Mouse (Mus musculus) liver, postnatal 0 days (tissue): ENCODE measurements around the gene Nde1. TPM values are rescaled to one million over a fixed set of nuclear protein-coding genes. Genes with fewer than 3 reads are reported as not detected.

ENCODE experiments used
- ATAC-seq: fragments of 200-750 bp; cut with Nextera tagmentation; 2 replicates; pipeline ENCODE4 v1.8.0; 2017; ENCODE audit warnings: mild to moderate bottlenecking, moderate library complexity
- DNase-seq: peaks from one replicate; pipeline ENCODE4 v3.0.0-alpha.2; 2016
- H3K27ac ChIP-seq: fragments of 300-500 bp; sonication (generic); 2 replicates; pipeline ENCODE4 v1.5.1; 2014; ENCODE audit warnings: antibody characterized with exemption, moderate library complexity, mild to moderate bottlenecking, low read depth
- H3K27me3 ChIP-seq: fragments of 300-500 bp; sonication (generic); 2 replicates; pipeline ENCODE4 v1.6.1; 2014; ENCODE audit warnings: low read length, control low read depth, mixed read lengths; ENCODE audit not compliant: insufficient read depth
- H3K36me3 ChIP-seq: fragments of 300-500 bp; sonication (generic); replicated peaks from 2 replicates; pipeline ENCODE4 v1.6.1; 2014; ENCODE audit warnings: mild to moderate bottlenecking, control low read depth, low read length, moderate library complexity, mixed read lengths; ENCODE audit not compliant: insufficient read depth
- H3K4me1 ChIP-seq: fragments of 300-500 bp; sonication (generic); 2 replicates; pipeline ENCODE4 v1.6.1; 2014; ENCODE audit warnings: antibody characterized with exemption, mild to moderate bottlenecking, control low read depth; ENCODE audit not compliant: insufficient read depth
- H3K4me2 ChIP-seq: fragments of 300-500 bp; sonication (generic); 2 replicates; pipeline ENCODE4 v1.6.1; 2014; ENCODE audit warnings: low read depth, mild to moderate bottlenecking, low read length, moderate library complexity, mixed read lengths
- H3K4me3 ChIP-seq: fragments of 300-500 bp; sonication (generic); 2 replicates; pipeline ENCODE4 v1.5.1; 2014; ENCODE audit warnings: low read depth, low read length
- H3K9ac ChIP-seq: fragments of 300-500 bp; sonication (generic); replicated peaks from 2 replicates; pipeline ENCODE4 v1.6.1; 2014; ENCODE audit warnings: mild to moderate bottlenecking, moderate library complexity
- H3K9me3 ChIP-seq: fragments of 300-500 bp; sonication (generic); 2 replicates; pipeline ENCODE4 v1.6.1; 2016; ENCODE audit warnings: mild to moderate bottlenecking, control low read depth, low read length, mixed read lengths
- CTCF ChIP-seq: sonication (generic); IDR thresholded peaks from 2 replicates; pipeline ENCODE4 v1.5.1; 2016; ENCODE audit warnings: antibody characterized with exemption, low read depth
- EP300 ChIP-seq: IDR thresholded peaks from 2 replicates; pipeline ENCODE4 v1.6.1; 2016; ENCODE audit warnings: antibody characterized with exemption, low read depth, mild to moderate bottlenecking
- WGBS: fragments of 180-500 bp; shearing (Covaris S2); extraction: QIAGEN DNeasy Blood & Tissue Kit; methylation state at CpG from one replicate; pipeline ENCODE4 v1.1.7; 2014; ENCODE audit not compliant: insufficient replicate concordance; 5-methylcytosine and 5-hydroxymethylcytosine counted together
- polyA plus RNA-seq: library from polyadenylated mRNA; unstranded; fragments of >200 nt; fragmentation: Nextera tagmentation; extraction: Ambion mirVana; gene quantifications from 2 replicates; pipeline ENCODE4 v1.2.1, GENCODE M21; 2015

Nde1 gene
- polyA plus RNA-seq, 1 experiment from 2014 or later = 28.1 TPM

GRCm38 (mm10) chr16:14178041-14178440, 15.0 kb downstream of the Nde1 start:
- WGBS = 49% methylated on average over 3 of the region's 3 CpGs
- ATAC-seq (peak; percentile 53; the same call in 1 of the 2 replicates), DNase-seq (no peak)
- no peak for TF ChIP-seq EP300
- no peak for TF ChIP-seq CTCF
- peak overlapping the region; percentile 82 for H3K27ac ChIP-seq
- H3K4me1 ChIP-seq = peaks cover 3% of the 10 kb centered on the region; the same call in 1 of the 2 replicates
- no peak overlapping the region for H3K4me2 ChIP-seq
- no peak overlapping the region for H3K9ac ChIP-seq
- no peaks in the 10 kb centered on the region for H3K9me3 ChIP-seq
- no peaks in the 10 kb centered on the region for H3K27me3 ChIP-seq
- peaks cover 81% of the 10 kb centered on the region for H3K36me3 ChIP-seq
- H3K4me3 ChIP-seq = no peak overlapping the region

- Histone ChIP-seq H3K27me3 (no peaks in the 10 kb centered on the region), H3K4me2 (no peak overlapping the region), H3K36me3 (peaks cover 81% of the 10 kb centered on the region), H3K9me3 (no peaks in the 10 kb centered on the region), H3K27ac (no peak overlapping the region), H3K9ac (no peak overlapping the region), H3K4me1 (peaks cover 3% of the 10 kb centered on the region; the same call in 1 of the 2 replicates), H3K4me3 (no peak overlapping the region)
- peak; percentile 36; the same call in 1 of the 2 replicates for TF ChIP-seq EP300
- TF ChIP-seq CTCF = no peak
- no peak for ATAC-seq
- 79% methylated on average over 6 of the region's 6 CpGs for WGBS
- DNase-seq = no peak
Measured at GRCm38 (mm10) chr16:14180163-14180733, 17.2 kb downstream of the Nde1 start.

- H3K36me3 ChIP-seq = peaks cover 80% of the 10 kb centered on the region
- H3K9me3 ChIP-seq = no peaks in the 10 kb centered on the region
- H3K27ac ChIP-seq = no peak overlapping the region
- H3K9ac ChIP-seq = no peak overlapping the region
- no peak for DNase-seq
- no peak overlapping the region for H3K4me2 ChIP-seq
- TF ChIP-seq CTCF (no peak), EP300 (no peak)
- no peaks in the 10 kb centered on the region for H3K27me3 ChIP-seq
- no peak overlapping the region for H3K4me3 ChIP-seq
- peaks cover 3% of the 10 kb centered on the region; the same call in 1 of the 2 replicates for H3K4me1 ChIP-seq
- ATAC-seq = no peak
- WGBS = 90% methylated on average over 5 of the region's 5 CpGs
Measured at GRCm38 (mm10) chr16:14182360-14182759, 19.3 kb downstream of the Nde1 start.

GRCm38 (mm10) chr16:14183856-14184255, 20.8 kb downstream of the Nde1 start:
- no peak for TF ChIP-seq CTCF
- no peak for TF ChIP-seq EP300
- H3K4me3 ChIP-seq = no peak overlapping the region
- WGBS = 70% methylated on average over 1 of the region's 1 CpGs
- ATAC-seq = no peak
- H3K9me3 ChIP-seq = no peaks in the 10 kb centered on the region
- H3K9ac ChIP-seq = no peak overlapping the region
- H3K27me3 ChIP-seq = no peaks in the 10 kb centered on the region
- H3K36me3 ChIP-seq = peaks cover 87% of the 10 kb centered on the region
- no peak for DNase-seq
- no peak overlapping the region for H3K27ac ChIP-seq
- no peaks in the 10 kb centered on the region for H3K4me1 ChIP-seq
- H3K4me2 ChIP-seq = no peak overlapping the region

- TF ChIP-seq CTCF = no peak
- TF ChIP-seq EP300 = no peak
- H3K9ac ChIP-seq = no peak overlapping the region
- 88% methylated on average over 5 of the region's 5 CpGs for WGBS
- H3K27ac ChIP-seq = no peak overlapping the region
- H3K9me3 ChIP-seq = no peaks in the 10 kb centered on the region
- no peaks in the 10 kb centered on the region for H3K4me1 ChIP-seq
- no peaks in the 10 kb centered on the region for H3K27me3 ChIP-seq
- no peak overlapping the region for H3K4me3 ChIP-seq
- peaks cover 92% of the 10 kb centered on the region for H3K36me3 ChIP-seq
- DNase-seq (no peak), ATAC-seq (no peak)
- no peak overlapping the region for H3K4me2 ChIP-seq
Measured at GRCm38 (mm10) chr16:14185516-14185915, 22.4 kb downstream of the Nde1 start.

GRCm38 (mm10) chr16:14194164-14194950, 31.3 kb downstream of the Nde1 start:
- Histone ChIP-seq H3K36me3 (peaks cover 33% of the 10 kb centered on the region), H3K4me2 (no peak overlapping the region), H3K4me1 (no peaks in the 10 kb centered on the region), H3K27me3 (no peaks in the 10 kb centered on the region), H3K9ac (no peak overlapping the region), H3K9me3 (no peaks in the 10 kb centered on the region), H3K27ac (0 out of 2 replicates have a peak overlapping the region, but pooled peaks have one; percentile 30), H3K4me3 (no peak overlapping the region)
- TF ChIP-seq CTCF (no peak), EP300 (no peak)
- DNase-seq (no peak), ATAC-seq (peak; percentile 45; the same call in 1 of the 2 replicates)
- 64% methylated on average over 9 of the region's 9 CpGs for WGBS
